In the genomic region with DNA sequence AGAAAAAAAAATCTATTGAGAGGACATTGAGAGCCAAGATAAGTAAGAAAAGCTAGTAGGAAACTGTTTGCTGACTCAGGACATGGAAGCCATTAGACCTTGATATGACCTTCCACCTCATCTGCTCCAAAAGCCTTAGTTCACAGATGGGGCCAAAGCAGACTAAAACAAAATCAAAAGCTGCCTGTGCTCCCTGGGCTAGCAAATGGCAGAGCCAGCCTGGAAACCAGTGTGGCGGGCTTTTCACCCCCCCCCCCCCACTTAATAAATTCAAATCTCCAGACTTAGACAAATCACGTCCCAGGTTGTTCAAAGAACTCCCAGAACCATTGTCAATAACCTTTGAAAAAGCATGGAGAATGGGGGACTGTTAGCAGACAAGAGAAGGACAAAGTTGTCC, we compare ENCODE assay signal across 1 mouse cellular context.
TF ChIP-seq lines count a peak whose summit lies in the region.

No protein-coding gene starts in this region.

TF ChIP-seq in MEL, 35 proteins besides CTCF, POLR2A, EP300 and RAD21 (continued from another document):
- TF ChIP-seq SMC3 (IDR thresholded peaks at IDR 0.05; ENCODE audit: low read depth, low read length) (no peak), MAFK (IDR thresholded peaks at IDR 0.05; ENCODE audit: borderline replicate concordance, low read depth, low read length) (peak; percentile 38; the same call in 1 of the 2 replicates)
